Mouse (Mus musculus) naive thymus-derived CD4-positive, alpha-beta T cell, adult 5 months (primary cell): Measurements from ENCODE around the gene Abca8b. TPM values are rescaled to one million over a fixed set of nuclear protein-coding genes. Genes with fewer than 3 reads are reported as not detected.

ENCODE experiments used
- polyA plus RNA-seq: library from polyadenylated mRNA; unstranded; fragments of 100-300 nt; shearing (Covaris generic); gene quantifications from one replicate; pipeline ENCODE4 v1.2.1, GENCODE M21; 2017

Gene Abca8b
- not detected for polyA plus RNA-seq

DNA sequence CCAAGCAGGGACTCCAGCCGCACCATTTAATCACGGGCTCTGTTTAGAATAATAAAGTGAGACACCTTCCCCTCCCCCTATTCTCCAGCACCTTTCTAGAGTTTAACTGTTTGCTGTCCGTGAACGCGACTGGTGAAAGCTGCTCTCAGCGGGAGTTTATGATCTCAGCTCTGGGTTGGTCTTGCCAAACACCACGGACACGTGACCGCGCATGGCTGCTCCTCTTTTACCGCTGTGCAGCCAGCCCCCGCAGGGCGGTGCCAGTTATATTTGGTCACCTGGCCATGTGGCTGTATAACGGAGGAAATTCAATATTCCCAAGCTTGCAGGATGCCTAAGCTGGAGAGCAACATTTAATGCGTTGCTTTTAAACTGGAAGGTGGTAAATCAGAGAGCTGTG is at the start of gene Abca8b:
Gene Abca8b (minus strand): TSS at position 222 of the 400 bp plus-strand sequence.

Other genes starting within 250 kb of the Abca8b start
- not detected for gene 1700012B07Rik, start 167.8 kb downstream of the Abca8b start, polyA plus RNA-seq
- not detected for gene Abca8a, start 100.1 kb upstream of the Abca8b start, polyA plus RNA-seq
- gene Abca9, start 172.4 kb upstream of the Abca8b start, polyA plus RNA-seq, result not detected